Mouse (Mus musculus) cortical plate, adult 2 months (tissue): ENCODE data around the gene Sez6l2.

Experiments
- CTCF ChIP-seq: fragments of 200-500 bp; IDR thresholded peaks from 2 replicates; pipeline ENCODE4 v1.5.1; 2011; ENCODE audit warnings: mild to moderate bottlenecking, control low read depth, low read length; ENCODE audit not compliant: insufficient read depth; ENCODE audit errors: extremely low read depth
- POLR2A ChIP-seq: fragments of 200-500 bp; IDR thresholded peaks from 2 replicates; pipeline ENCODE4 v1.6.1; 2011; ENCODE audit warnings: mild to moderate bottlenecking, low read length, control low read depth; ENCODE audit not compliant: insufficient read depth; ENCODE audit errors: extremely low read depth

GRCm38 (mm10) chr7:126981601-126982000, 31.2 kb downstream of the Sez6l2 start:
- TF ChIP-seq CTCF (no peak), POLR2A (no peak)
